Mouse (Mus musculus): ENCODE measurements around the gene Asb4.

Gene Asb4

DNA sequence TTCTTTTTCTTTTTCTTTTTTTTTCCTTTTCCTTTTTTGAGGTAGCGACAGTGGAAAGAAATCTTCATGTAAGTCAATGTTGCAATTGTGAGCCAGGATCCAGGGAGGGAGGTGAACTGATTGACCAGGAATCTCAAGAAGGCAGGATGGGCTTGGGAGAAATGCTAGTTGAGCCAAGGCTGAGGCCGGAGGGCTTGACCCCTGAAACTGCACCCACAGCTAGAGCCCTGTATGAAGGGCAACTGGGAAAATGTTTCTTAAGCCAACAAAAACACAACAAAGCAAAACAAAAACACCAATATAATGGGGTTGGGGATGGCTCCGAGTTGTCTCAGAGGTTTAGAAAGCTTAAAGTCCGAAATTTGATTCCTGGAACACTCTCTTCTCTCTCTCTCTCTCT, 65.2 kb downstream of the Asb4 start:
- no peak for DNase-seq

DNA sequence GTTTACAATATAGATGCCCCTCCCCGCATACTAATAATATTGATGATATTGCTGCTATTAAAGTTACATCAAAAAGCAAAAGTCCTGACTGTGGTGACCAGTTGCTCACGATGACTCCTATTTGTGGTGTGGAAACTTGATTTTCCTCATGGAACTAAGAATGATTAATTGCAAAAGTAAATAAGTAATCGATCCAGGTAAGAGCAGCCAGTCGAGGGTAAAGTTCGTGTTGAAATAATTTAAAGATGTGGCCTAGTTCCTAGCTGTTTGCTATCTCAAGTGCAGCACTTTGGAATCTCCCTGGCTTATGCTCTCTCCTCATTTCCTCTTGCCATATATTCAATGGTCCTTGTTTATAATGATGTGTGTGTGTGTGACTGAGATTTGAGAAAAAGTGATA, 66.7 kb downstream of the Asb4 start:
- no peak for DNase-seq

DNA sequence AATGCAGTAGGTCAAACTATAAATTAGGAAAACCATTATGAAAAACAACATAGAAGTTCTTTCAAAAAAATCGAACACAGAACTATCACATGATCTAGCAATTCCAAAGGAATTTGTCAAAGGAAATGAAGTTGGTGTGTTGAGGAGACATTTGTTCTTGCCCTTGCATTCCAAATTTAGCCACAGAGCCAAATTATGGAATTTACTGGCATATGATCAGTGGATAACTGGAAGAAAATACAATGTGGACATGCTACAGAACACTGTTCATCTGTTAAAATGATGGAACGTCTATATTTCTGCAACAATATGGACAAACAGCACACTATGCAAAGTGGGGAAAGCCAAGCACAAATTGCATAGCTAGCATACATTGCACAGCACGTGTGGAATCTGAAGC, 72.7 kb downstream of the Asb4 start:
- no peak for DNase-seq

DNA sequence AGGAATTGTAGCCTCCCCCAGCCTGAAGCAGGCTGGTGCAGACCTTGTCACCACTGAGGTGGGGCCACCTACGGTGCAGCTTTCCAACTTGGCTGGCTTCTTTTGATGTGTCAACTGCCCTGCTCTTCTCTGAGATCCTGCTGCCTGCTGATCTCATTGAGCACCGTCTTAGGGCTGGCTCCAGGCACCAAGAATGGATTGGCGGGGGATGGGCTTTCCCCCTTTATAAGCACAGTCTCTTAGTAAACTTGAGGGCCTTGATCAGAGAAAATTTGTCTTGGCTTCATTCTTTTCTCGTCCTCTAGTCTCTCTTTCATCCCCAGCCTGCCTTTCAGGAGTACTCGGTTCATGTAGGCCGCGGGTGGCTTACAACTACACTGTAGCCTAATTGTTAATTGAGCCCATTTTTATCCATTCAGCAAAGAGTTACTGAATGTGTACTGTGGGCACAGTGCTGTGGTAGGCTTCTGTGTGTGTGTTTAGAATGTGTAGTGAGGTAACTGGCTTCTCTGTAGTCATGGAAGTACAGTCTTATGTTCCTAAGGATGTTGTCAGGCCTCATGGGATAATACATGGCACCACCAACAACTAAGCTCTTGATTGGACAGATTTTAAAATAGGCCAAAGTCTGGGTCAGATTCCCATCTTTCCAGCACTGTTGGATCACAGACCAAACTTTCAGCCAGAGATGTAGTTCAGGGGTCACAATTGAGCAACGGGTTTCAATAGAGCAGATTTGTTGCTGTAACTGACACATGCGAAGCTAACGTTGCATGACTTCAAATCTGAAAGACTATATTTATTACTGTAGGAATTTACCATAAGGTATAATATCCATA, 87.5 kb downstream of the Asb4 start:
- no peak for DNase-seq

DNA sequence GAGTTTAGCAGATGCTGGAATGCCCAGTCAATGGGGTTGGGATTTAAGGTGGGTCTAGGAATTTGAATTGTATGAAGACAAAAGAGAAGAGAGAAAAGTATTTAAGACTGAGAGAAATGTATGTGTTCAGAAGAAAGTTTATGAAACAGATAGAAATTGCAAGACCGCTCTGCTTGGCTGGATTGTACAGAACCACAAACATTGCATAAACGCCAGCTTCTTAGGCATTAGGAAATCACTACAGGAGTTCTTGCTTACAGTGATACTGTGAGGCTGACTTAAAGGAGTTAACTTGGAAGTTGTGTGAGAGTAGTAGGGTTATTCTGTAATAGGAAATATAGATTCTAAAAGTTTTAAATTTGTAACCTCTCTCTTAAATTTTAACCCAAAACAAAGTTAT, 89.5 kb downstream of the Asb4 start:
- DNase-seq: no peak

DNA sequence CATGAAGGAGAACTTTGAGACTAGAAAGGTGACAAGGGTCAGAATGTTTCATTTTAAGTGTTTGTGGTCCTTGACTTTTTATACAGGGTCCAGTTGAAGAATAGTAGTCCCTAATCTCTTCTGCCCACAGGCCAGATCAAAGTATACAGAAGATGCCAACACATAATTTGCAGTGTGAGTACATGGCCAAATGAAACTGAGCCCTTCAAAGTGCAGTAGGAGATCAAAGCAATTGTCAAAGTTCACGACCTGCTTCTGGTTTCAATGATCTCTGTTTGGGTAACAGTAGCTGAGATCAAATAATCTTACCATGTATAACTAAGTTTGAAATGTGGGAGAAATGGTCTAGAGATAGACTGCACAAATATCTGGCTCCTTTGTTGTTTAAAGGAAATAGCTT, 90.8 kb downstream of the Asb4 start:
- no peak for DNase-seq

DNA sequence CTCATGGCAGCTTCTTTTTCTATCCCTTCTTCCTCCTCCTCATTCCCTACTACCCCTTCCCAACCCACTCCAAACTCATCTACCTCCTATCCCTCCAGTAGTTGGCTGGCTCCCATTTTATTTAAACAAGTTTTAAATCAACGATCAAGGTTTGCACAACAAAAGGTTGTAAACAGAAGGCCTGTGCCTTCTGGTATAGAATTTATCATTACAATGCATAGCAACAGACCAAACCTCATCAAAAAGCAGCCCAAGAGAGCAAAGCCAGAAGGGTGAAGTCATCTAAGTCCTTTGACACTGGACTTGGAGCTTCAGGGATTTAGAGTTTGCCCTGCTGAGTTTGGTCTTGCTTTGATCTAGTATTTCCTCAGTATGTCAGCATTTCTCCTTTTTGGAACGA, 97.9 kb downstream of the Asb4 start:
- DNase-seq: no peak

DNA sequence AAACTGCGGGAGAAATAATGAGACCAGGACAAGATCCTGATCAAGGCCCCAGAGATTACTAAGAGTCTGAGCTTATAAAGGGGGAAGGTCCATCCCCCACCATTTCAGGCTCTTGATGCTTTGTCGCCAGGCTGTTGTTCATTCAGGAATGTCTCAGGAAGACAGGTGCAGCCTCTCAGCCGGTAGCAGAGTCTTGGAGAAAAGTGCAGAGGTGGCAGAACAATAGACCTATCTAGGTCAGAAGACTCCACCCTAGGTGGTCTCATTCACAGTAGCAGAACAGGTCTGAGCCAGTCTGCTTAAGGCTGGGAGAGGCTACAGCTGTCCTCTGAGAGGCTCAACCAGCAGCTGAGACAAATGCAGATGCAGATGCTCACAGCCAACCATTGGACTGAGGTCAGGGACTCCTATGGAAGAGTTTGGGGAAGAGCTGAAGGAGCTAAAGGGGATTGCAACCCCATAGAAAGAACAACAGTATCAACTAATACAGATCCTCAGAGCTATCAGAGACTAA, 99.1 kb downstream of the Asb4 start:
- no peak for DNase-seq
